Mouse (Mus musculus): Measurements from ENCODE around the gene Pfkfb2. TPM values are rescaled to one million over a fixed set of nuclear protein-coding genes. Genes with fewer than 3 reads are reported as not detected.

The Pfkfb2 gene
- total and polyA plus RNA-seq, 3 experiments: 13.6 to 13.9 TPM; not detected in 1

GRCm38 (mm10) chr1:130728070-130728469 lies 983 bp downstream of the Pfkfb2 start:
- peaks cover 0 to 18% of the 10 kb centered on the region in 2 experiments; a peak in 2 of 4 replicates for H3K36me3 ChIP-seq (ENCODE audit: control insufficient read depth in 1 of 2, insufficient read depth in 2 of 2, low read length in 2 of 2)
- TF ChIP-seq ZMIZ1 (IDR thresholded peaks at IDR 0.05; ENCODE audit: low read depth, low read length): no peak
- no peak for TF ChIP-seq ZC3H11A (IDR thresholded peaks at IDR 0.05; ENCODE audit: low read depth, low read length)
- TF ChIP-seq E2F4 (IDR thresholded peaks at IDR 0.05; ENCODE audit: borderline replicate concordance, low read depth, low read length): no peak
- no peak overlapping the region for H3K9ac ChIP-seq (ENCODE audit: control insufficient read depth, low read depth, low read length, poor library complexity, severe bottlenecking)
- H3K79me2 ChIP-seq (ENCODE audit: control insufficient read depth, insufficient read depth, low read length, poor library complexity): no peaks in the 10 kb centered on the region
- H3K4me3 ChIP-seq (ENCODE audit: control insufficient read depth in 1 of 2, insufficient read depth in 1 of 2, low read depth in 2 of 2, low read length in 2 of 2): no peak overlapping the region
- no peaks in the 10 kb centered on the region for H3K27me3 ChIP-seq (ENCODE audit: control insufficient read depth in 1 of 2, insufficient read depth in 2 of 2, low read length in 2 of 2)
- H3K27ac ChIP-seq (ENCODE audit: control insufficient read depth, low read depth, low read length): no peak overlapping the region
- no peak for DNase-seq (ENCODE audit: low read depth, low spot score)
- no peaks in the 10 kb centered on the region for H3K9me3 ChIP-seq (replicated peaks; ENCODE audit: insufficient read depth, low read length)
- H3K4me1 ChIP-seq (ENCODE audit: control insufficient read depth in 1 of 2, insufficient read depth in 2 of 2, low read length in 2 of 2): peaks cover 0 to 15% of the 10 kb centered on the region in 2 experiments; a peak in 3 of 4 replicates

GRCm38 (mm10) chr1:130726396-130726795 lies 2.7 kb downstream of the Pfkfb2 start:
- 0 out of 4 replicates have a peak, but pooled peaks cover 0 to under 1% of the 10 kb centered on the region in 2 experiments for H3K4me1 ChIP-seq (ENCODE audit: control insufficient read depth in 1 of 2, insufficient read depth in 2 of 2, low read length in 2 of 2)
- no peak overlapping the region for H3K27ac ChIP-seq (ENCODE audit: control insufficient read depth, low read depth, low read length)
- H3K36me3 ChIP-seq (ENCODE audit: control insufficient read depth in 1 of 2, insufficient read depth in 2 of 2, low read length in 2 of 2): peaks cover 0 to 2% of the 10 kb centered on the region in 2 experiments; a peak in 2 of 4 replicates
- H3K9me3 ChIP-seq (replicated peaks; ENCODE audit: insufficient read depth, low read length): no peaks in the 10 kb centered on the region
- DNase-seq (ENCODE audit: low read depth, low spot score): no peak
- peaks cover 1% of the 10 kb centered on the region; the same call in 1 of the 2 replicates for H3K79me2 ChIP-seq (ENCODE audit: control insufficient read depth, insufficient read depth, low read length, poor library complexity)
- no peak overlapping the region for H3K9ac ChIP-seq (ENCODE audit: control insufficient read depth, low read depth, low read length, poor library complexity, severe bottlenecking)
- TF ChIP-seq SMC3 (IDR thresholded peaks at IDR 0.05; ENCODE audit: low read depth, low read length) (no peak), MAX (IDR thresholded peaks at IDR 0.05; ENCODE audit: low read length) (no peak), ETS1 (IDR thresholded peaks at IDR 0.05; ENCODE audit: low read depth, low read length) (no peak), ZMIZ1 (IDR thresholded peaks at IDR 0.05; ENCODE audit: low read depth, low read length) (no peak)
- H3K27me3 ChIP-seq (ENCODE audit: control insufficient read depth in 1 of 2, insufficient read depth in 2 of 2, low read length in 2 of 2): no peaks in the 10 kb centered on the region
- no peak overlapping the region for H3K4me3 ChIP-seq (ENCODE audit: control insufficient read depth in 1 of 2, insufficient read depth in 1 of 2, low read depth in 2 of 2, low read length in 2 of 2)

GRCm38 (mm10) chr1:130724206-130724605 lies 4.8 kb downstream of the Pfkfb2 start:
- DNase-seq (ENCODE audit: low read depth, low spot score): no peak
- Histone ChIP-seq H3K27me3 (ENCODE audit: control insufficient read depth in 1 of 2, insufficient read depth in 2 of 2, low read length in 2 of 2) (no peaks in the 10 kb centered on the region), H3K27ac (ENCODE audit: control insufficient read depth, low read depth, low read length) (no peak overlapping the region), H3K9me3 (replicated peaks; ENCODE audit: insufficient read depth, low read length) (no peaks in the 10 kb centered on the region), H3K4me1 (ENCODE audit: control insufficient read depth in 1 of 2, insufficient read depth in 2 of 2, low read length in 2 of 2) (peaks cover under 1 to 2% of the 10 kb centered on the region in 2 experiments; a peak in 2 of 4 replicates), H3K4me3 (ENCODE audit: control insufficient read depth in 1 of 2, insufficient read depth in 1 of 2, low read depth in 2 of 2, low read length in 2 of 2) (no peak overlapping the region), H3K9ac (ENCODE audit: control insufficient read depth, low read depth, low read length, poor library complexity, severe bottlenecking) (no peak overlapping the region), H3K36me3 (ENCODE audit: control insufficient read depth in 1 of 2, insufficient read depth in 2 of 2, low read length in 2 of 2) (peaks cover 3 to 16% of the 10 kb centered on the region in 2 experiments), H3K79me2 (ENCODE audit: control insufficient read depth, insufficient read depth, low read length, poor library complexity) (peaks cover 8% of the 10 kb centered on the region)
- no peak for TF ChIP-seq ELF1 (IDR thresholded peaks at IDR 0.05; ENCODE audit: low read depth, low read length)
- no peak for TF ChIP-seq GATA1 (IDR thresholded peaks at IDR 0.05; ENCODE audit: low read depth, low read length)
- no peak for TF ChIP-seq TAL1 (IDR thresholded peaks at IDR 0.05; ENCODE audit: low read length)
- TF ChIP-seq GABPA (IDR thresholded peaks at IDR 0.05; ENCODE audit: low read depth, low read length): no peak
- no peak for TF ChIP-seq E2F4 (IDR thresholded peaks at IDR 0.05; ENCODE audit: borderline replicate concordance, low read depth, low read length)
